Mouse (Mus musculus): ENCODE data around the gene Ano5. TPM values are rescaled to one million over a fixed set of nuclear protein-coding genes. Genes with fewer than 3 reads are reported as not detected.

Gene Ano5
- polyA plus RNA-seq, 1 experiment from 2014 or later: 0.59 TPM

- H3K4me1 ChIP-seq (ENCODE audit: control insufficient read depth in 2 of 2, insufficient read depth in 2 of 2, low read length in 2 of 2): no peaks in the 10 kb centered on the region
- no peaks in the 10 kb centered on the region for H3K36me3 ChIP-seq (ENCODE audit: control insufficient read depth, insufficient read depth, low read length)
- no peak overlapping the region for H3K27ac ChIP-seq (replicated peaks in 1 of 2; ENCODE audit: control insufficient read depth in 1 of 2, insufficient read depth in 1 of 2, low read depth in 2 of 2, low read length in 2 of 2)
- 4% methylated on average over 3 of the region's 3 CpGs for WGBS
- no peaks in the 10 kb centered on the region for H3K9me3 ChIP-seq (ENCODE audit: control insufficient read depth, low read length)
- H3K4me2 ChIP-seq (ENCODE audit: low read length): no peak overlapping the region
- ATAC-seq (ENCODE audit: insufficient number of reproducible peaks, insufficient read depth, low FRiP score, low read depth): no peak
- H3K9ac ChIP-seq (ENCODE audit: low read length): no peak overlapping the region
- peaks cover 80% of the 10 kb centered on the region for H3K27me3 ChIP-seq (ENCODE audit: control insufficient read depth, insufficient read depth, low read length)
- H3K4me3 ChIP-seq (ENCODE audit: control insufficient read depth in 1 of 2, insufficient read depth in 1 of 2, low read depth in 1 of 2, low read length in 2 of 2): no peak overlapping the region
These were observed 118.4 kb downstream of the Ano5 start for GRCm38 (mm10) chr7:51629206-51629605.

GRCm38 (mm10) chr7:51631171-51631570, 120.3 kb downstream of the Ano5 start:
- no peak overlapping the region for H3K9ac ChIP-seq (ENCODE audit: low read length)
- H3K4me2 ChIP-seq (ENCODE audit: low read length): no peak overlapping the region
- WGBS: 46% methylated on average over 3 of the region's 3 CpGs
- no peak overlapping the region for H3K27ac ChIP-seq (replicated peaks in 1 of 2; ENCODE audit: control insufficient read depth in 1 of 2, insufficient read depth in 1 of 2, low read depth in 2 of 2, low read length in 2 of 2)
- H3K4me3 ChIP-seq (ENCODE audit: control insufficient read depth in 1 of 2, insufficient read depth in 1 of 2, low read depth in 1 of 2, low read length in 2 of 2): no peak overlapping the region
- no peaks in the 10 kb centered on the region for H3K9me3 ChIP-seq (ENCODE audit: control insufficient read depth, low read length)
- no peaks in the 10 kb centered on the region for H3K36me3 ChIP-seq (ENCODE audit: control insufficient read depth, insufficient read depth, low read length)
- ATAC-seq (ENCODE audit: insufficient number of reproducible peaks, insufficient read depth, low FRiP score, low read depth): no peak
- H3K4me1 ChIP-seq (ENCODE audit: control insufficient read depth in 2 of 2, insufficient read depth in 2 of 2, low read length in 2 of 2): no peaks in the 10 kb centered on the region
- H3K27me3 ChIP-seq (ENCODE audit: control insufficient read depth, insufficient read depth, low read length): peaks cover 60% of the 10 kb centered on the region

- Histone ChIP-seq H3K27me3 (ENCODE audit: control insufficient read depth, insufficient read depth, low read length) (peaks cover 45% of the 10 kb centered on the region), H3K9ac (ENCODE audit: low read length) (no peak overlapping the region), H3K36me3 (ENCODE audit: control insufficient read depth, insufficient read depth, low read length) (no peaks in the 10 kb centered on the region), H3K27ac (replicated peaks in 1 of 2; ENCODE audit: control insufficient read depth in 1 of 2, insufficient read depth in 1 of 2, low read depth in 2 of 2, low read length in 2 of 2) (no peak overlapping the region), H3K4me3 (ENCODE audit: control insufficient read depth in 1 of 2, insufficient read depth in 1 of 2, low read depth in 1 of 2, low read length in 2 of 2) (no peak overlapping the region), H3K9me3 (ENCODE audit: control insufficient read depth, low read length) (no peaks in the 10 kb centered on the region), H3K4me2 (ENCODE audit: low read length) (no peak overlapping the region), H3K4me1 (ENCODE audit: control insufficient read depth in 2 of 2, insufficient read depth in 2 of 2, low read length in 2 of 2) (no peaks in the 10 kb centered on the region)
- 7% methylated on average over 9 of the region's 9 CpGs for WGBS
- ATAC-seq (ENCODE audit: insufficient number of reproducible peaks, insufficient read depth, low FRiP score, low read depth): no peak
These were observed 121.9 kb downstream of the Ano5 start for GRCm38 (mm10) chr7:51632543-51633229.

GRCm38 (mm10) chr7:51633230-51633844, 122.5 kb downstream of the Ano5 start:
- H3K4me1 ChIP-seq (ENCODE audit: control insufficient read depth in 2 of 2, insufficient read depth in 2 of 2, low read length in 2 of 2): no peaks in the 10 kb centered on the region
- peaks cover 39% of the 10 kb centered on the region for H3K27me3 ChIP-seq (ENCODE audit: control insufficient read depth, insufficient read depth, low read length)
- H3K9ac ChIP-seq (ENCODE audit: low read length): no peak overlapping the region
- 8% methylated on average over 7 of the region's 7 CpGs for WGBS
- no peak overlapping the region for H3K4me3 ChIP-seq (ENCODE audit: control insufficient read depth in 1 of 2, insufficient read depth in 1 of 2, low read depth in 1 of 2, low read length in 2 of 2)
- H3K27ac ChIP-seq (replicated peaks in 1 of 2; ENCODE audit: control insufficient read depth in 1 of 2, insufficient read depth in 1 of 2, low read depth in 2 of 2, low read length in 2 of 2): no peak overlapping the region
- ATAC-seq (ENCODE audit: insufficient number of reproducible peaks, insufficient read depth, low FRiP score, low read depth): no peak
- no peaks in the 10 kb centered on the region for H3K9me3 ChIP-seq (ENCODE audit: control insufficient read depth, low read length)
- H3K36me3 ChIP-seq (ENCODE audit: control insufficient read depth, insufficient read depth, low read length): no peaks in the 10 kb centered on the region
- H3K4me2 ChIP-seq (ENCODE audit: low read length): no peak overlapping the region

Other genes starting within 250 kb of the Ano5 start
- gene Slc17a6, start 111.0 kb downstream of the Ano5 start, polyA plus RNA-seq (2014; fragmentation: Nextera tagmentation; extraction: Ambion mirVana): not detected in 2 replicates

Data from heart, embryonic 14.5 days (tissue).